Mouse (Mus musculus): ENCODE measurements at regions not wholly inside any gene's neighbourhood (a gene's known extent, or its start where the extent isn't known, plus 50 kb on each side); places are given as distances from the start of the nearest gene placed in this dataset.
"Not testable (repeated sequence)": the region's sequence is repeated elsewhere in the genome, so short reads cannot be mapped to it uniquely, and the experiment has no call there.

DNA sequence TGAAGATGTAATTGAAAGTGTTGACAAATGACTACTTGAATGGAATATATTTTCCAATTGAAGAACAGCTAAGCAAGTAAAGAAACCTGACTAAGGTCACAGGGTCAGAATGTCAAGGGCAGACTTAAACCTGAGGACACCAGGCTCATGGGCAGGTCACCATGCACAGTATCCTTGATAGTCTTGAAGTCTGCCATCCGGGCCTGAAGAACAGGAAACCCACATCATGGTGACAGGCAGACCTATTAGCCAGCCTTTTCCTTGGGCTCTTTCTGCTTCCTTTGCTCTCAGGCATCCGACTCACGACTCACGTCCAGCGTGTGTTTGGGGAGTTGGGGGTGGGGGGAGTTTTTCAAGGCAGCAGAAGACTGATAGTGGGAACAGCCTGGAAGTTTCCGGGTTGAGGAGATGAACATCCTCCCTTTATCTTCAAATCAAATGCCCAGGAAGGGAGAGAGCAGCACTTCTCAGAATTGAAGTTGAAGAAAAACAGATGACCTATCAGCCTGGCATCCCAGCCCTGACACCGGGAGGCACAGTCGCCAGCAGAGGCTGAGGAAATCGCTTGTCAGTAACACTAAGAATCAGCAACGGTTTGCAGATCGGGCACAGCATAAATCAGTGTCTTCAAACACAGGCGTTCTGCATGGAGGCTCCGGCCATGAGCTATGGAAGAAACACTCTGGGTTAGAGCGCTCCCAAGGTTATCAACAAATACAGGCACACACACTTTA, 163.5 kb downstream of the Opa1 start:
- in situ Hi-C loops (cut with MboI, MseI): no loop called here

DNA sequence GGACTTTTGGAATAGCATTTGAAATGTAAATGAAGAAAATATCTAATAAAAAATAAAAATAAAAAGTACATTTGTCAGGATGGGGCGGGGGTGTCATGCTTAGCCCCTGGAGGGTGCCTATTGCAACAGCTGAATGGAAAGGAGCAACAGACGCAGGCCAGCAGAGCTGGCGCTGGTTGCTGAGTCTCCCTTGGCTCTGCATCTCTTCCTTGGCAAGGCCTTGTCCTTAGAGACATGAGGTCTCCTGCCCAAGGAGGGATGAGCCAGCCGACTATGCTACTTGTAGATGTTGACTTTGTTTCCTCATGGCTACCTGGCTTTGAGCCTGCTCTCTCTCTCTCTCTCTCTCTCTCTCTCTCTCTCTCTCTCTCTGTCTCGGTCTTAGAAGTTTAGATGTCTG, 166.4 kb downstream of the Opa1 start:
- in situ Hi-C loops (cut with MboI, MseI): no loop called here

DNA sequence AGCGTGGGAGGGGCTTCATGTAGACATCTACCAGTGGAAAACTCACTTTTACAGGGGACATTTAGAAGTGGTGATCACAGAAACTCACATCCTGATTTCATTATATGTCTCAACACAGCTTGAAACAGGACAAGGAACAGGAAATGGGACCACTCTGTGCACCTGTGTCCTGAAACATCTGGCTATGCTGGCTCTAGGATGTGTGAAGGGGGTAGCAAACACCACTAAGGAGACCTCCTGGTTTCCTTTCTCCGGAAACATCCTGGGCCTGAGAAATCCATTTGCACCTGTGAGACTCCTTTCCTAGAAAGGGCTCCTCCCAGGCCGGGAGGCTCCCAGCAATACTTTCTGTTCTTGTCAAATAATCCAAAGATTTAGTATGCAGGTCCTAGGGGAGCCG, 167.1 kb downstream of the Opa1 start:
- in situ Hi-C loops (cut with MboI, MseI): no loop called here

DNA sequence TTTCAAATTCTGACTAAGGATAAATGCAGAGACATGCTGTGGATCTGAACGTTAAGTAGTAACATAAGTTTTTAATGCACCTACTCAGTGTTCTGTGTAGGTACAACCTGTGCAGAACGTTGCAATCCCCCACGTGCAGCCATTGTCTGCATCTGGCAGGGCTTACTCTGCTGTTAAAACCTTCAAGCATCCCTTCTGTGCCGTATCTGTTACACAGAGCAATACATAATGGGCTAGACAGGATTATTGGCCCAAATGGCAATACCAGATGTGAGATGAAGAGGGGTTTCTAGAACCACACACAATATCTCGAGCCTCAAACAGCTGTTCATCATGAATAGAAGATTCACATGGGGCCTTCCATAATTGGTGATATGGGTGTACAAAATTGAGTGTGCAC, 170.0 kb downstream of the Opa1 start:
- in situ Hi-C loops (cut with MboI, MseI): no loop called here

DNA sequence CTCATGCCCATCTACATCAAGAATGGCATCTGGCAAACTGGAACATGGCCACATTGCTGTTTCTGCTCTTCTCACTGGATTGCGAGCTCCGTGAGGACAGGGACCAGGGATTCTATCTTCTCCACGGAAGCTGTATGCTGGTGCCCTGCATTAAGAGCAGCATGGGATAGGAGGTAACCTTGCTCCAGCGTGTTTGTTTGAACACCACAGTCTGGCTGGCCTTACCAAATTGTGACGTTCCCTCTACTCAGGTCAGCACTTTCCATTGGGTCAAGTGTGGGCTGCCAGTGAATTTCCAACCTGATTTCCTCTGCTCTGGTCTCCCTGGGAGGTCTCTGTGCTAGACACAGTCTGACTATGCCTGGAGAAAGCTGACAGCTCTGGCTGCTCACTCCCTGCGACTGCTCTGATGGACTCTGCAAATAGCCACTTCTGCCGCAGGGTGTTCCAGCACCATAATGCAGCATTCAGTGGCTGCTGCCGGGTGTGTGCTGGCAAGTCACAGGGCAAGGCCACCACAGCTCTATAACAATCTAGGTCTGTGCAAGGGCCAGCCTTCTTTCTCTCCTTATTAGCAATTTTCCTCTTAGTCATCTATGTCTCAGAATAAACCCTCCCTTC, 175.6 kb downstream of the Opa1 start:
- in situ Hi-C loops (cut with MboI, MseI): no loop called here

DNA sequence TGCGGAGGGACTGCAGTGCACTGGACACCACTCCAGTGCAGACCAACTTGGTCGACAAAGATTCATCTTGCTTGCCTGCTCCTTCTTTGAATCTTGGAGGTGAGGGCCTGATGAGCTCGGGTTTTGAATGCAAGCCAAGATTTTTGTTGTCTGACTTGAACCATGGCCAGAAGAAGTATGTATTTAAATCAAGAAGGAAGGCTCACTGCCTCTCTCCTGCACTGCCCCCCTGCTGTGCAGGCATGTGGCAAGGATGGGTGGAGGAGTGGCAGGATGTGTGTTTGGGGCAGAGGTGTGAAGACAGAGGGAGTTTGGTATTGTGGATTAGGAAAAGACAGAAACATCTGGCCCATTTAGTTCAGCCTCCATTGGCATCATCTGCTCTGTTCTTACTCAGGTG, 179.1 kb downstream of the Opa1 start:
- in situ Hi-C loops (cut with MboI, MseI): no loop called here

DNA sequence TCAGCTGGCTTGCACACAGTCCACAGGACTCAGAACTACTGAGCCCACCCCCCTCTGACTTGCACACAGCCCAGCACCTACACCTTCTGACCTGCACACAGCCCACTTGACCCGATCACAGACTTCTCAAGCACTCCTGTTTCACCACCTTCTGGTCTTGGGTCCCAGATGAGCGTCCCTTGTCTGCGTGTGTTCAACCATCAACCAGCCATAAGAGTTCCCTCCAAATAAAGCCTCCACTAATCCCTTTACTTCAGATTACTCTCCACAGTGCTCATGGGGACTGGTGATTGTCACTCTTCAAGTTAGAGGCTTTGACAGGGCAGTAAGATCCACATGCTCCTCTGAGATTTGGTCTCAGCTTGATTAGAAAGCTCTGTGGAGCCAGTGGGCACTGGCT, 180.3 kb downstream of the Opa1 start:
- in situ Hi-C loops (cut with MboI, MseI): no loop called here

DNA sequence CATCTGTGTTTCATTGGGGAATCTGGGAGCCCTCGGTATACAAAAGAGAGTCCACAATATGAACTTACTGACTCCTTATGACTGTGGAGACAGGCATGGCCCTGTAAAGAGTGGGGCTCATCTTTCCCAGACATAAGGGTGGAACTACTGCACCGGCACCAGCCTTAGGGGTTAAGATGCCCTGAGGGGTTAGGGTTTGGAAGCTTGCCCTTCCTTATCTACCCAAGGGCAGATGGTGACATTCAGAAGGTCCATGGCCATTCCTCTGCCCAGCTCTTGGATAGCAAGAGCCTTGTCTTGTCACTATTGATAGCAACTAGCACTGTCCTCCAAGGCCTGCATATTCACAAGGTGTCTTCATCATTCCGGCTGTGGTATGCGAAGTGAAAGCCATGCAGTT, 181.5 kb downstream of the Opa1 start:
- in situ Hi-C loops (cut with MboI, MseI): no loop called here

DNA sequence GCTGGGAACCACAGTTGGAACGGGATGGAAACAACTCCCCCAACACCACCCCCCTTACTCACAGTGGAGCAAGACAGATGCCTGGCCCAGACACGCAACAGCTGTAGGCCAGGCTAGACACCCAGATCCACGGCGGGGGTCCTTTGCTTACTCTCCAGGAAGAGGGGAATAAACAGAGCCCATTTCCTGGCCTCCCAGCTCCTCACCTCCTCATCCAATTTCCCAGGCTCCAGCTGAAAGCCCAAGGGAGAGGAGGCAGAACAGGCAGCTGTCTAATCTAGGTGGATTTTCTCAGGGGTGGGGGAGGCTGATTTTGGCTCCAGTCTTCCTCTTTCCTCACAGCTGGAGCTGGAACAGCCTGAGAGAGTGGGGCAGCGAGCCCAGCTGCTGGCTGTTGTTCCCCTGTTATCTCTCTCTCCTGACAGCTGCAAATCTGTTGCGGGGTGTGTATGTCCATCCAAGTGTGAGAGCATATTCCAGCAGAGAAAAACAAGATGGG, 182.7 kb downstream of the Opa1 start:
- in situ Hi-C loops (cut with MboI, MseI): no loop called here

DNA sequence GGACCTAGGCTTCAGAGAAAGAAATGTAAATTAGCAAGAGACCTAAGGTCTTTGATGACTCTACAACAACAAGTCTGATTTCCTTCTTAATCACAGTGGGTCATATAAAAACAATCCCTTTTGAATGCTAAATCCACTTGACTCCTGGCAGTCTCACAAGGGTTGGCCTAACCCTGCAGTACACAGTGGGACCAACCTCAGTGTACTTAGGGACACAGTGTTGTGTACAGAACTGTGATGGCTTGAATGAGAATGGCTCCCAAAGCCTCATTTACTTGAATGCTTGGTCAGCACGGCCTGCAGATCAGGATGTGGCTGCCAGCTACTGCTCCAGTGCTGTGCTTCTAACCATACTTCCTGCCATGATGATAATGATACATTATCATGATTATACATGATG, 185.2 kb downstream of the Opa1 start:
- in situ Hi-C loops (cut with MboI, MseI): no loop called here

DNA sequence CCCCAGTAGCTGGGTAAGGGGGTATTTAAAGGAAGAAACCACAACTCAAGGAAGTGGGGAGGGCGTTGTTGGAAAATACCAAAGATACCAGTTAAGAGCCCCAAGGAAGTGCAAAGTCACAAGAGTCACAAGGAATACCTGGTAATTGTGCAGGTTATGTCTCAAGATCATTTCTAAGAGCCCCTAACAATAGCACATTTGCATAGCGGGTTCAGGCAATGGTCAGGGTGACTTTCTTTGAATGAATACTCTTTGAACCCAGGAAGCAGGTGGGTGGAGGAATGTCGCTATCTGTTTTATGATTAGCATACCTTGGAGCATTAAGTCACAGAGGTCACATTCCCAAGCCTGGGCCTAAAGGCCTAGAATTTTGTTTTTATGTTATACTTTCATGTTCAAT, 186.7 kb downstream of the Opa1 start:
- in situ Hi-C loops (cut with MboI, MseI): not testable (repeated sequence)

DNA sequence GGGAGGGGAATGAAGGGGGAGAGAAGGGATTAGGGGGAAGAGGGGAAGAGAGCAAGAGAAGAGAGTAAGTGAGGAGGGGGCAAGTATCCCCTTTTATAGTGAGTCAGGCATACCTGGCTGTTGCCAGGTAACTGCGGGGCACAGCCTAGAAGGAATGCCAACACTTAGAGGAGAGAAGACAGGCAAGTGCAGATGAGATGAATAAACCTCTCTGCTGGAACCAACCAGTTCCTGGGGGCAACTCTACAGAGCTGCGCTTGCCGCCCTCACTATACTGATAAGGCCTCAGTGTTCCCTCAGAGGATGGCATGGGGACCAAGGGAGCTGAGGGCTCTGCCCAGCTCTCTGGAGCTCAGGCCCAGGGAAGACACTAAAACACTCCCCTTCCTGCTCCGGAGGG, 192.2 kb downstream of the Opa1 start:
- in situ Hi-C loops (cut with MboI, MseI): no loop called here

DNA sequence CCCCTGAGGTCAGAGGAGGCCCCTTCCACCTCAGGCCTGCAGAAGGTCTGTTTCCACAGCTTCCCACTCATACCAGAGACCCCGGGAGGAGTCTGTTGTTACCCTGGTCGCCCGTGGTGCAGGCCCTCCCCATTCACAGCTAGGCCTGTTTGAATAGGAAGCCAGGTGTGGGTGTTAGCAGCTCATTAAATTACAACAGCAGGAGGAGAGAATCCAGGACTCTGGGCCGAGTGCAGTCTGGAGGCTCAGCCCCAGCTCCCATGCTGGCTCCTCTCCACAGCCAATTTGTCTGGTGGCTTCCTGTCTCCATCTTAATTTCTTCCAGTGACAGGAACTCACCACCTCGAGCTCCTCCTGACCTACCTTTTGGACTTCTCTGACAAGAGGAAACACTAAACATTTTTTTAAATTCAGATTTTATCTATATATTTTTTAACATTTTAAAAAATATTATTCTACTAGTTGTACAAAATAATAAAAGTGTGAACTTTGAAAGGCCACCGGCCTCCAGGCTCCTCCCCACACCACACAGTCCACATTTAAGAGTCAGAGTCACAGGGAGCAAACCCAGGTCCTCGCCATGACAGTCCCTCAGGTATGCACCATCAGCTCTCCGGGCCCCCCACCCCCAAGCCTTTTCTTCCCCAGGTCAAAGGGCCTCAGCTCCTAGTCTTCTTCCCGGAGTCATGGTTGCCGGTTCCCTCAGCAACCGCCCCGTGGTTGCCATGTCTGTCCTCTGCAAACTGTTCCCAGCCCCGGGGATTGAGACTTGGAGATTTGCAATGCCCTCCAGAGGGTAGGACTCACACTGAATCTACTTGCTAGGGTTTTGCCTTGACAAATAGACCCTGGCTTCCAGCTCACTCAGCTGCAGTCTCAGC, 192.8 kb downstream of the Opa1 start:
- in situ Hi-C loops (cut with MboI, MseI): no loop called here

DNA sequence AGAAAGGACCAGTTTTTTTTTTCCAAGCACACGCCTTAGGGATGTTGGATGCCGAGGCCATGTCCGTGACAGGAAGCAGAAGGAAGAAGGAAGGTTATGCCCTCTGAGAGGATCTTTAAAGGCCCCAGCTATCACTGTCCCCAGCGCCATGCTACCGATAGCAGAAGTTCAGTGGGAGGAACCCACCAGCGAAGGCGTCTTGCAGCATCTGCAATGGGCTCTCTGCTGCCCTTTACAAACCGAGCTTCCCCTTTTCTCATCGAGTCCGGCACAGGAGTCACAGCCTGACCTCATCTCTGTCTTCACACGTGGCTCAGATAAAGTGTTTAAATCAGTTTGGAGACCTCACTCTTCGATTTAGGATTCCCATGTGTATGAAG, 193.5 kb downstream of the Opa1 start:
- in situ Hi-C loops (cut with MboI, MseI): no loop called here

DNA sequence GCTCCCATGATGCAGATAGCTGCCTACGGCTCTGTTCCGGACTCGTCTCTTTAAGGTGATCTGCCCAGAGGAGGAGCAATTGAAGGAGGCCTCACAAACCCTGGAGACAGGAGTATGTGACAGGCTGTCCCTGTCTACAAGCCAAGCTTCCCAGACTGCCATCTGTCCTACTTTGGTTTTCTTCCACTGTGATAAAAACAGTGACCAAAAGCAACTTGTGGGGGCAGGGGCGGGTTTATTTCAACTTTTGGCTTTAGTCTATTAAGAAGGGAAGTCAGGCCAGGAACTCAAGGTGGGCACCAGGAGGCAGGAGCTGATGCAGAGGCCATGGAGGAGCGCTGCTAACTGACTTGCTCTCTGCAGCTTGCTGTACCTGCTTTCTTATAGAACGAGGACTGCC, 193.9 kb downstream of the Opa1 start:
- in situ Hi-C loops (cut with MboI, MseI): no loop called here

DNA sequence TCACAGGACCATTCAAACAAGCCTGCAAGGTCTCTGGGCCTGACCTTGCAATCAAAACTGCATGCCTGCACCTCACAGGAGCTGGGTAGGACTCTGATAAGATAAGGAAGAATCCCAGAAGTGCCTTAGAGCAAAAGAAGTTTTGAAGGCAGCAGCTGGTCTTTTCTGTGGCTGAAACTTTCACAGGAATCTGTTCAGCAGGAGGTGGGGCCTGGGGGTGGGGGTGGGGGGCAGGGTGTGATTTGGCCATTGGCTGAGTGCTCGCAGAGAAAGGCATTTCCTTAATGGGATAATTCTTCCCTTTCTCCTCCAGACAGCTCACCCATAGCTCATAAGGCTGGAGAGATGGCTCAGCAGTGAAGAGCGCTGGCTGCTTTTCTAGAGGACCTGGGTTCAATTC, 195.8 kb downstream of the Opa1 start:
- in situ Hi-C loops (cut with MboI, MseI): no loop called here

DNA sequence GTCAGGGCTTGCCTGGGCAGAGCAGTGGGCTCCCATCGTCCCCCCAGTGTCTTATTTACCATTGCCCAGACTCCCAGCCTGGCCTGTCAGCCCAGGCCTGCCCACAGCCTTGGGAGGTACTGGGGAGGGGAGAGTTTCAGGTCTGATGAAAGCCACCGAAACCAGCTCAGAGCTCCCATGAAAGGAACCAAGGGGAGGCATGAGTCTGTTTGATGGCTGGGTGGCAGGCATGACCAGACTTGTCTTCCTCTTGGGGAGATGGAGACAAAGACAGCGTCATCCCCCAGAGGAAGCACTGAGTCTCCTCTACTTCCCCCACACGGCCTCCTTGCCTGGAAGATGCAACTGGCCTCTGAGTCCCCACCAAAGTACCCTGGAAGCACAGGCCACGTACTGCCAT, 196.7 kb downstream of the Opa1 start:
- in situ Hi-C loops (cut with MboI, MseI): no loop called here

DNA sequence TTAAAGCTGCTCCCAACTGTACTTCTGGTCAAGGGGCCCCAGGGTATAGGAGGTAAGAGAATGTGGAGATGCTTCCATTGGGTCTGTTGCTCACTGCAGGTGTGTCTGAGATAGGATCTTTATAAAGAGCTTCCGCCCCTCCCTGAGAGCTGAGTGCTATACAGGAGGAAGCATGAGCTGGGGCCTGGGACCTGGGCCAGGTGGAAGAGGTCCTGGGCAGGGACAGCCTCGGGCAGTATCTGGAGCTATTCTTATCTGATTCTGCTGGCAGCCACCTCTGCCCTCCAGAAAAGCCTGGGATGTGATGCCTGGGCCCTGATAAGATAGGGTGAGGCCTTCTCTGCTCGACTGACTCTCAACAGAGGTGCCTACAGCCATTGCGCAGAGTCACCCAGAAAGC, 203.3 kb downstream of the Opa1 start:
- in situ Hi-C loops (cut with MboI, MseI): no loop called here

DNA sequence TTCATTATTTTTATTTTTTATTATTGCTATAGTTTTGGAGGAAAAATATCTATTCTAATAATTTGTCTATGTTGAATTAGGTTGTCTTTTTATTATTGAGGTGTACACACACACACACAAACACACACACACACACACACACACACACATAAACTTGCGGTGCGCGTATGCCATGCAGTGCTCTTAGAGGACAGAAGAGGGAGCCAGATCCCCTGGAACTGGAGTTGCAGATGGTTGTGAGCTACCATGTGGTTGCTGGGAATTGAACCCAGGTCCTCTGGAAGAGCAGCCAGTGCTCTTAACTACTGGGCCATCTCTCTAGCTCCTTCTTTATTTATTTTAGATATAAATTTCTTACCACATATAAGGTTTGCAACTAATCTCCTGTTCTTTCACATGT, 206.0 kb downstream of the Opa1 start:
- in situ Hi-C loops (cut with MboI, MseI): no loop called here

DNA sequence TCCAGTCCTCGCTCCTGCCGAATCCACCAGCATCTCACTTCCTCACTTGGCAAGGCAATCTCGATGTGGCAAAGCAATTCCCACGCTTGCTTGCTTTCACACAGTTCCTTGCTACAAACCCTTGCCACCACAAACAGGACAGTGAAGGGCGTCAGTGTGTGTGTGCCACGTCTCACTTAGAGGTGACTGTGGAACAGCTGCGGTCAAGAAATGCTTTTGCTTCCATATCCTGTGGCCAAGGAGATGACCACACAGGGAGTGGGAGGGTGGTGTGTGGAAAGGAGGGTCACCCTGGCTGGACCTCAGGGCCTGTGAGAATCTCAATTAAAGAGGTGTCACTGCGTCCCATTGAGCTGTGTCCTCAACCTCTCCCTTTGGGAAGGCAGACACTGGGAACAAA, 207.4 kb downstream of the Opa1 start:
- in situ Hi-C loops (cut with MboI, MseI): no loop called here

DNA sequence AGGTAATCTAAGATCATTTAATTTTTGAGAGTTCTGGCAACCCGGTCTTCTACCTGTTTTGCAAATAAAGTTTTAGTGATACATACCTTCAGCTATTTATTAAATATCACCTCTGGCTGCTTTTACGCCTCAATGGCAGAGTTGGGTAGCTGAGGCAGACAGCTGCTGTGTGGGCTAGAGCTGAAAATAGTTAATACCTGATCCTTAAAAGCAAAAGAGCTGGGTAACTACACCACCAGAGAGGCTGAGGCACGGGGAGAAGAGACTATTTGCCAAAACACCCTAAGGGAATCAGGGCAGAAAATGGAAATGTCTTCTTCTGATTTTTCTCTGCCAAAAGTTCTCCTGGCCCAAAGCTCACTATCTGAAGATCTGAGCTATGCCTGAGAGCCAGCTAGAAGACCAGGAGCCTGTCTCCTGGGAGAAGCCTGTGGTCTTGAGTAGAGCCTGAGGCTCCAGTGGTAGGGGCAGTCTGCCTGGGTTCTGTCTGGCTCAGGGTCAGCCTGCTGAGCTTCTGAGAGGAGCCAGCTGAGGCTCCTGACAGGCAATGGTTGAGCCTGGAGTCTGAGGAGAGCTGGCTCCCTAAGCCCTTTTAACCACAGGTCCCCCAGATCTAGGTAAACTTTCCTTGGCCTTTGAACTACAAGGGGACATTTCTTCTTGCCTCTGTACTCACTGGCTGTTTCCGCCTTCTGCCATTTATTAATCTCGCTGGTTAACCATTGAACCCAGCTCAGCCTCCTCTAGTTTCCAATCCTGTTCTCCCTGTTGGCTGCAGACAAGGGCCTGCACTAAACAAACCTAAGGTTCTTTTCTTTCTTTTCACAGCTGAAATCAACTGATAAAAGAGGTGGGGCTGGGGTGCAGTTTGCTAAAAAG, 208.7 kb downstream of the Opa1 start:
- in situ Hi-C loops (cut with MboI, MseI): no loop called here

DNA sequence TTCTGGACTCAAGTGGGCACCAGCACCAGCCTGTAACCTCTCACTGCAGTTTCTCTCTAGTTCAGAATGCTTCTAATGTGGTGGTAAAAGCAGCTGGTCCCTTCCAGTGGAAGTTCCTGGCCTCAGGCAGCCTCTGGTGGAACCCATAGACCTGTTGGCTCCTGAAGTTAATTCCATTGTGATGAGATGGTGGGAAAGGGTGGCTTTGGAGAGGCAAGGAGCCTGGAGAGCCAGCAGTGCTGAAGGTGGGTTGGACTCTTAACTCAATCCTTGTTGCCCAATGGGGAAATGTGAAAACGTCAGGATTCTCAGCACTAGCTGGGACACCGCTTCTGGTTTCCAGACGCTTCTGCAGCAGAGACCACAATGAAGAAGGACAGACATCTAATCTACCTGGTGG, 210.9 kb downstream of the Opa1 start:
- in situ Hi-C loops (cut with MboI, MseI): loop anchor here in 1 of 2 experiments (10.0 kb wide), 1 partner anchor 825 kb away; no protein-coding TSS in a partner anchor
